Mouse (Mus musculus): ENCODE data around the gene Wdpcp.

DNA sequence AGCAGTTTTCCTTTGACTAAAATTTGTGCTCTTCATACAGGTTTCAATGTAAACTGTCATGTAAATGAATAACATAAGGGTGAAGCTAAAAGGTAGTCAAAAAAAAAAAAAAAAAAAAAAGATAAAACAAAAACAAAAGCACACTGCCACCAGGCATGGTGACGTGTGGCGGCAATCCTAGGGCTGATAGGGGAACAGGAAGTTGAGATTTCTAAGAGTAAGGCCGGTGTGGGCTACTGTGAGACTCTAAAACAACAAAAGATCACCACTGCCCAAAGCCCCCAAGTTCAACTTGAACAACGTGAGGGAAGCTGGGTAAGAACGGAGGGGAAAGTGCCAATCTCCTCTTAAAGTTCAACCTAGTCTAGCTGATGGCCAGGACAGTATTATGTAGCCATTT, 3.0 kb upstream of the Wdpcp start:
- TF ChIP-seq POLR2A (IDR thresholded peaks at IDR 0.05; ENCODE audit: insufficient read depth, low read depth, low read length) (no peak), CTCF (IDR thresholded peaks at IDR 0.05; ENCODE audit: insufficient read depth, low read depth, low read length) (no peak)

Measured in olfactory bulb, adult 2 months (tissue).